Mouse (Mus musculus) cerebellum, adult 9-10 months (tissue): Measurements from ENCODE around the gene Glt28d2.
"Not testable (repeated sequence)": the region's sequence is repeated elsewhere in the genome, so short reads cannot be mapped to it uniquely, and the experiment has no call there.

ENCODE experiments used
- DNase-seq: peaks from one replicate; pipeline ENCODE4 v3.0.0; 2022

Gene Glt28d2

GRCm38 (mm10) chr3:85887239-85887827 is at the start of gene Glt28d2, which contains the start of gene Gm37240:
Glt28d2 (minus strand) TSS chr3:85887516.
Gm37240 (minus strand) TSS chr3:85887518.
- DNase-seq: peak; percentile 16

DNA sequence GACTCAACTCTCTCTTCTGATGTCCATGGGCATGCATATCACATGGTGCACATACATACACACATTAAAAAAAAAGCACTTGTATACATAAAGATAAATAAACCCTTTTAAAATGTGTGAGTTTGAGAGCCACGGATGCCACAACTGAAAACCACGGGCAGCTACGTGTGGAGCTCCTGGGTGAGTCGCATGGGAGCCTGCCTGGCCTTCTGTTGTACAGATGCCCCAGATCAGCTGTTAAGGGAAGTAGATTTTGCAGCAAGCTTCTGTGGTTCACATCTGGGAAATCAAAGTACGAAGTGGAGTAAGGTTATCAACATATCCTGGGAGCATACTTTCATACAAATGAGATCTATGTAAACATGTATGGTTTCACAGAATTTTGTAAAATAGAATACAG is 46.3 kb upstream of the Glt28d2 start:
- DNase-seq: no peak

DNA sequence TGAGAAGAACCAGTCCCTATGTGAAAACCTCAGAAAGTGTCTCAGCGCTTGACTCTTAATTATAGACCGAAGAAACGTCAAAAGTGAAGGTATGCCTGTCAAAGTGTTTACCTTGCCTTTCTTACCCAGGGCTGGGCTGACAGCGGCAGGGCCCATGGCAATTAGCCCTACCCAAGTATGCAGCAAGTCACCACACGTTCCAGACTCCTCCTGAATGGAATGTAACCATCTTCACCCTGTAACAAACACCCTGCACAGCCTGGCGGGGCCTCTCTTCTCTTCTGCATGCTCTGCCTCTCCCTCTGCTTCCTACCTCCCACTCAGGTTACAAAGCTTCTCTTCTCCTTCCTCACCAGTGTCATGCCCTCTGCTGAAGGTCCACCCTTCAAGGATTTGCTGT is 44.5 kb upstream of the Glt28d2 start:
- no peak for DNase-seq

DNA sequence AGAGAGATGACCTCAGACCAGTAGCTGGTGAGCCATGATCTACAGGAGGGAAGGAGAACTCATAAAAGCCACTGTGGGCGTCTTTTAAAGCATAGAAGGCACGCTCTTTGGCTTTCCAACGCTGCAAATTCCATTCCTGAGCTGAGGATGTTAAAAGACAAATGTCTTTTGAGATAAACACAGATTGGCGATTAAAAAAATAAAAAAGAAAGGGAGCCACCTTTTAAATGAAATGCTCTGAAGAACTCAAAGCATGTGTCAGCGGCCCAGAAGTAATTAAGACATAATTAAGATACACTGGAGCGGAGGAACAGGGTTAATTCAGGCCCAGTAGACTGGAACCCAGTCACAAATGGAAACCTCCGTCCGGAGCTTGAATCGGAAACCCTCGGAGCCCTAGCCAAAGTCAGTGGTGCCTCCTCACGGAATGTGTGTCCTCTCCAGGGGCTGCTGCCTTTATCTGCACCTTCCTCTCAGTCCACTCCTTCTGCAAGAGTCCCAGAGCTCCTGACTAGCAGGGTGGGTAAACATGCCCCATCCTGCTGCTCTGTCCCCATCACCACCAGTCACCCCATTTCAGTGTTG is 43.4 kb upstream of the Glt28d2 start:
- DNase-seq: no peak

DNA sequence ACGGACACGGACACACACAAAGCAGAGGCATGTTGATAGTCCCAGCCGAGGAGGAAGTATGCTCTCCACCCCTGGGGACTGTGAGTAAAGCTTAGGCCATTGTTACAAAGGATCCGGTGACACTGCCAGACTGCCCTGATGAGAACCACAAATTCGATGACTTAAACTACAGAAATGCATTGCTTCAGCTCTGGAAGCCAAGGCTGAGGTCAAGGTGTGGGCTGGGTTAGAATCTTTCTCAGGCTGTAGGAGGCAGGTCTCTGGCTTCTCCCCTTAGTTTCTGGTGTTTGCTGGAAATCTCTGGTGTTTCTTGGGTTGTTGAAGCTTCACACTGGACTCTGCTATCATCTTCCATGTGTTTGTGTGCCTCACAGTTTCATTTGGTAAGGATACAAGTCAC is 42.4 kb upstream of the Glt28d2 start:
- no peak for DNase-seq

GRCm38 (mm10) chr3:85928140-85928611 is 40.9 kb upstream of the Glt28d2 start:
- peak; percentile 5 for DNase-seq

DNA sequence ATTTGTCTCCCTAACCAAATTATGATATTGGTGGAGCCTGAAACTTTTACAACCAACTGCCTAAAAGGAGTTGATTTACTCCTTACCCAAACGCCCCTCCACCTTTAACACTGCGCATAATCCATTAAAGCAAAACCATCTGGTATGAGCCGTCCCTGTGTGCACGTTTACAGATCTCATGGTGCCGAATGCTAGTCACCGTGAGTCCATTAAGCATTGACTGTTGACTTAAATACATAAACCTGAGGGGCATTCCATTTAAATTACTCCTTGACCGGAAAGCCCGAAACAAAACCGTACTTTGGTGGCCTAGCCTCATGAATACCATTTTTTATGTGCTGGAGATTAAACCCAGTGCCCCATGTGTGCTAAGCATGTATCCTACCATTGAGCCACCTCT is 40.0 kb upstream of the Glt28d2 start:
- no peak for DNase-seq

GRCm38 (mm10) chr3:85923954-85924945 is 36.9 kb upstream of the Glt28d2 start:
- DNase-seq: peak; percentile 78

GRCm38 (mm10) chr3:85923343-85923742 is 36.0 kb upstream of the Glt28d2 start:
- DNase-seq: no peak

DNA sequence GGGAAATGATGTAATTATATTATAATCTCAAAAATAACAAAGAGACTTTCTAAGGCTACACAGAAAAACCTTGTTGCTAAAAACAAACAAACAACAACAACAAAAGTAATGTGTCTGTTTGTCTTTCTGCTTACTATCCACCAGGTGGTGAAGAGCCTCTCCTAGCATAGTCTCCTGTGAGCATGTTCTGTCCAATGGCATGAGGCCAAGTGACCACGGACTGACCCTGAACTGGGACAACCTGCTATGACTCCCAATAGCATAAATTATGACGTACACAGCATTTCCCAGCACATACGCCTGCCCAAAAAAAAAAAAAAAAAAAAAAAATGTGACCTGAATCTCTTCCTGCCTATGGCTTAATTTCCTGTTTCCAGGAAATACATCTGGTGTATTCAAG is 35.0 kb upstream of the Glt28d2 start:
- DNase-seq: peak; percentile 11

DNA sequence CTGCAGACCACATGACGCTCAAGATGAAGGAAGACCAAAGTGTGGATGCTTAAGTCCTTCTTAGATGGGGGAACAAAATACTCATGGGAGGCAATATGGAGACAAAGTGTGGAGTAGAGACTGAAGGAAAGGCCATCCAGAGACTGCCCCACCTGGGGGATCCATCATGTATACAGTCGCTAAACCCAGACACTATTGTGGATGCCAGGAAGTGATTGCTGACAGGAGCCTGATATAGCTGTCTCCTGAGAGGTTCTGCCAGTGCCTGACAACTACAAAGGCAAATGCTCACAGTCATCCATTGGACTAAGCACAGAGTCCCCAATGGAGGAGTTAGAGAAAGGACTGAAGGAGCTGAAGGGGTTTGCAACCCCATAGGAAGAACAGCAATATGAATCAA is 33.4 kb upstream of the Glt28d2 start:
- DNase-seq: not testable (repeated sequence)

DNA sequence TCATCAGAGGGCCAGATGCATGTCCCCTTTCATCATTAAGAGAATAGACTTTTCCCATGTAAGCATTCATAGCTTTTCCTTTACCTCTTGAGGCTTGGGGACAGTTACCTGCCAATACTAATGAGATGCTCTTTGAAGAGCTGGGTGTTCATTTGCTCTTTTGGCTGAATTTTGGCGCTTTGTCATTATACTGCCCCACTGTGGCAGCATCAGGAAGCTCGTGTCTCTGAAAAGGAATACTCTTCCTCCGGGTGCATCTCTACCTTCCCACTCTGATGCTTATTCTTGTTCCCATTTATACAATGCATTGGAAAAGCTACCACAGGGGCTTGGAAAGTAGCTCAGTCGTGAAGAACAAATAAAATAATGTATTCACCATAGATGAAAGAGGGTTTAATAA is 30.3 kb upstream of the Glt28d2 start:
- peak; percentile 48 for DNase-seq

DNA sequence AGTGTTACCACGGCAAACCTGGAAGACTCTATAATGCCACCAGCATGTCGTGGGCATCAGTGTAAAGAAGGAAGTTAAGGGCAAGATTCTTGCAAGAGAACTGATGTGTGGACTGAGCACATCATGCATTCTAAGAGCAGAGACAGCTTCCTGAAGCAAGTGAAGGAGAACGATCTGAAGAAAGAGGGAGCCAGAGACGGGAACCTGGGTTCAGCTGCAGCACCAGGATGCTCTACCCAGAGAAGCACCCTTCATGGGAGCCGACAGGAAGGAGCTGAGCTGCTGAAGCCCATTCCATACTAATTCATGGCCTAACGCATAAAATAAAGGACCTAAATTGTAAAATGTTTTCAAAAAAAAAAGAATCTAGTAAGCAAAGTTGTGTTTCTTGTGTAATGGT is 27.5 kb upstream of the Glt28d2 start:
- no peak for DNase-seq

- DNase-seq: no peak
Measured at GRCm38 (mm10) chr3:85907136-85907535, 19.8 kb upstream of the Glt28d2 start.

- no peak for DNase-seq
Measured at GRCm38 (mm10) chr3:85904371-85904770, 17.1 kb upstream of the Glt28d2 start.

- DNase-seq: no peak
Measured at GRCm38 (mm10) chr3:85895020-85895419, 7.7 kb upstream of the Glt28d2 start.

- no peak for DNase-seq
Measured at GRCm38 (mm10) chr3:85891571-85891970, 4.3 kb upstream of the Glt28d2 start.

DNA sequence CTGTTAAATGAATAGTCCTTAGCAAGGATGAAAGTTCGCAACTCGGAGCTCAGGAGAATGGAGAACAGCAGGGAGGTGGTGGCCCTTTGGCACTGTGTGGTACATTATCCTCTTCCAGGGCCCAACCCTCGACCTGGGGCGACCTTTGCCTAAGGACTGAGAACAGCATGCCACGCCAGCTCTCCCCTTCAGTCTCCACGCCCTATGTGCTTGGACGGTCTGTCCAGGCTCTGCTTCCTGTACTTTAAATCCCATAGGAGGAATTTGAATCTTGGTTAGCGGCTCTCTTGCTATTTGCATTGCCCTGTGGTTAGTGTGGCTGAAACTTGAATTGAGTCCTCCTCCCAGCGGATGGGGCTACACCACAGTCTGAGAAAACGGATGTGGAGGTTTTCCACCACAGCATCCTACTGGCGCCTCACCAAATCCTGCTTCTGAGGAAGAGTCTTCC is 930 bp upstream of the Glt28d2 start:
- peak; percentile 4 for DNase-seq

GRCm38 (mm10) chr3:85886636-85887238 is 579 bp downstream of the Glt28d2 start:
- no peak for DNase-seq

DNA sequence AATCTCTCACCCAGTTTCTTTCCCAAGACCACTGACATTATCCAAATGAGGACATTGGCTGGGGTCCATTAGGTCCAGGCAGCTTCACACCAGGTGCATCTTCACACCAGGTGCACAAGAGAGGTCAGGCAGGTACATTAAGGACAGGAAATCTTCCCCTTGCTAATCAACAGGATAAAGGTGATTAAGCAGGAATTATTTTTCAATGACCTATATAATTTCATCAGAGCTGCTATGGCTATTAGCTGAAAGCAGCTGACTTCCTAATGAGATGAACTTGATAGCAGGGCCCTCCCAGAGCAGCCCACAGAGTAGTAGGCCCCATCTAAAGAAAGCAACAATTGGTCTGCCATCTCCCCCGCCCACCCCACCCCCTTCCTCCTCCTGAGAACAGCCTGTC is 1.4 kb downstream of the Glt28d2 start:
- no peak for DNase-seq

DNA sequence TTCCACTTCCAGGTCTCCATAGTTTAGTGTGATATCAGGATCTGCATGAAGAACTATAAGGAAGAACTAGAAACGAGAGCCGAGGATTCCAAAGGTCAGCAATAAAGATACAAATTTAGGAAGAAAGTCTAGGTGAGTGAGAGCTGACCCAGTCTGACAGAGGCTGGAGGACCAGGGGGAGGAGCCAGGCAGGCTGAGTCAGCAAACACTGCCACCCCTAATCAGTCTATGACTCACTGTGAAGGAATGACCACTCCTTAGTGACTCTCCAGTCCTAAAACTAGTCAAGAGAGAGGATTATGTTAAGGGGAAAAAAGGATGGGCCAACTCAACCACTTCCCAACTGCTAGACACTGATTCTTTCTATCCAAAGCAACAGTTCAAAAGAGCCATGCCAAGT is 6.6 kb downstream of the Glt28d2 start:
- no peak for DNase-seq

DNA sequence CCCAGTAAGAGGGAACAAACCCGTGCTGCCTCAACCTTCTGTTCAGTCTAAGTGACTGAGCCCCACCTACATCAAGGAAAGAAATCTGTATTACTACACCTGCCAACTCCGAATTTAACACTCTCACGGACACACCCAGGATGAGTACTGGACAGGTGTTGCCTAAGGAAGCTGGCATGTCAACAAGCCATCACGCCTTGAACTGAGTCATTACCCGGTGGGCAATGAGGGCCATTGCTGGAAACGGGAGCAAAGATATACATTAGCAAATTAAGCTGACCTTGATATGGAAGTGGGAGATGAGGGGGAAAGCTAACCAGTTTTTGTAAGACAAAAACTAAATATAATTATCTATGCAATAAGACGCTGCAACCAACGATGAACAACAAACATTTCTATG is 7.2 kb downstream of the Glt28d2 start:
- no peak for DNase-seq

DNA sequence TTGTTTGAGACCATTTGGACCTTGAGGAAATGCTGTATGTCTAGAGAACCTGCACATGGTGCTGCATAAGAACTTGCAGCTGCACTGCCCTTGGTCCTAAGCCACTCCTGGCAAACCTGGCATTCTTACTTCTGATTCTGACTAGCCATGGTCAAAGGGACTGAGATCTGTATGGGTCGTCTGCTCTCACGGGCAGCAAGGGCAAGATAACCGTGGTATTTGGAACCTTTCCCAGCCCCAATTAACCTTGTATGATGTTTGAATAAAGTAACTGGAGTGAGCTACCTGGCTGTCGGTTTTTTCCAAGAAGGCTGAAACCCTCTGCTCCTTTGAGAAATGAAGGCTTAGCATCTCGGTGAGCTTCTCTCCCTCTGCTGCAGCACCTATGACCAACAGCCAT is 8.4 kb downstream of the Glt28d2 start:
- no peak for DNase-seq
